Mouse (Mus musculus): ENCODE measurements around the gene Ap1b1. TPM values are rescaled to one million over a fixed set of nuclear protein-coding genes. Genes with fewer than 3 reads are reported as not detected.

Gene Ap1b1
- polyA plus RNA-seq, 1 experiment from 2014 or later: 56.7 TPM

GRCm38 (mm10) chr11:4984249-4984648, 2.4 kb upstream of the Ap1b1 start:
- DNase-seq (ENCODE audit: low spot score): peak; percentile 36

- DNase-seq (ENCODE audit: low spot score): no peak
Measured at GRCm38 (mm10) chr11:4984799-4985198, 1.8 kb upstream of the Ap1b1 start.

- peak; percentile 15 for DNase-seq (ENCODE audit: low spot score)
Measured at GRCm38 (mm10) chr11:4987487-4987852, 846 bp downstream of the Ap1b1 start.

GRCm38 (mm10) chr11:4989187-4989586, 2.6 kb downstream of the Ap1b1 start:
- DNase-seq (ENCODE audit: low spot score): peak; percentile 65

GRCm38 (mm10) chr11:4992471-4992870, 5.8 kb downstream of the Ap1b1 start:
- DNase-seq (ENCODE audit: low spot score): no peak

- no peak for DNase-seq (ENCODE audit: low spot score)
Measured at GRCm38 (mm10) chr11:4995676-4996075, 9.1 kb downstream of the Ap1b1 start.

- DNase-seq (ENCODE audit: low spot score): no peak
Measured at GRCm38 (mm10) chr11:4996621-4997199, 10.1 kb downstream of the Ap1b1 start.

- no peak for DNase-seq (ENCODE audit: low spot score)
Measured at GRCm38 (mm10) chr11:4998352-4998751, 11.7 kb downstream of the Ap1b1 start.

GRCm38 (mm10) chr11:4998762-4999161, 12.1 kb downstream of the Ap1b1 start:
- no peak for DNase-seq (ENCODE audit: low spot score)

- DNase-seq (ENCODE audit: low spot score): no peak
Measured at GRCm38 (mm10) chr11:5000241-5000640, 13.6 kb downstream of the Ap1b1 start.

GRCm38 (mm10) chr11:5002826-5003225, 16.2 kb downstream of the Ap1b1 start:
- DNase-seq (ENCODE audit: low spot score): no peak

GRCm38 (mm10) chr11:5005528-5005927, 18.9 kb downstream of the Ap1b1 start:
- DNase-seq (ENCODE audit: low spot score): no peak

- DNase-seq (ENCODE audit: low spot score): no peak
Measured at GRCm38 (mm10) chr11:5007186-5007585, 20.6 kb downstream of the Ap1b1 start.

- no peak for DNase-seq (ENCODE audit: low spot score)
Measured at GRCm38 (mm10) chr11:5008867-5009266, 22.2 kb downstream of the Ap1b1 start.

GRCm38 (mm10) chr11:5009354-5010074, 22.9 kb downstream of the Ap1b1 start:
- no peak for DNase-seq (ENCODE audit: low spot score)

- no peak for DNase-seq (ENCODE audit: low spot score)
Measured at GRCm38 (mm10) chr11:5010205-5010604, 23.6 kb downstream of the Ap1b1 start.

- no peak for DNase-seq (ENCODE audit: low spot score)
Measured at GRCm38 (mm10) chr11:5011480-5011879, 24.9 kb downstream of the Ap1b1 start.

GRCm38 (mm10) chr11:5012213-5012715, 25.6 kb downstream of the Ap1b1 start:
- no peak for DNase-seq (ENCODE audit: low spot score)

GRCm38 (mm10) chr11:5015720-5016119, 29.1 kb downstream of the Ap1b1 start:
- peak; percentile 36 for DNase-seq (ENCODE audit: low spot score)

- DNase-seq (ENCODE audit: low spot score): no peak
Measured at GRCm38 (mm10) chr11:5016286-5016685, 29.7 kb downstream of the Ap1b1 start.

GRCm38 (mm10) chr11:5017506-5017905, 30.9 kb downstream of the Ap1b1 start:
- DNase-seq (ENCODE audit: low spot score): no peak

- no peak for DNase-seq (ENCODE audit: low spot score)
Measured at GRCm38 (mm10) chr11:5025108-5025507, 38.5 kb downstream of the Ap1b1 start.

- DNase-seq (ENCODE audit: low spot score): no peak
Measured at GRCm38 (mm10) chr11:5028228-5028627, 41.6 kb downstream of the Ap1b1 start.
